Mouse (Mus musculus) inflammation-experienced regulatory T-cells, adult 6 months (primary cell): ENCODE data around the gene Cdh16. TPM values are rescaled to one million over a fixed set of nuclear protein-coding genes. Genes with fewer than 3 reads are reported as not detected.
"Not testable (repeated sequence)": the region's sequence is repeated elsewhere in the genome, so short reads cannot be mapped to it uniquely, and the experiment has no call there.

Experiments used
- ATAC-seq: one replicate; pipeline ENCODE4 v1.8.0; 2017
- polyA plus RNA-seq, 3 experiments: library from polyadenylated mRNA; unstranded; fragments of 100-300 nt; shearing (Covaris generic); gene quantifications; one replicate each; pipeline ENCODE4 v1.2.1; 2017

Cdh16 gene
- not detected for polyA plus RNA-seq

GRCm38 (mm10) chr8:104624161-104624560 lies at the start of gene Cdh16:
TSS of gene Cdh16 (minus strand) at chr8:104624396.
- ATAC-seq = no peak

- ATAC-seq = no peak
Observed at GRCm38 (mm10) chr8:104655614-104656013, 31.4 kb upstream of the Cdh16 start.

- peak; percentile 100 for ATAC-seq
Observed at GRCm38 (mm10) chr8:104654984-104655383, 30.8 kb upstream of the Cdh16 start.

- not testable (repeated sequence) for ATAC-seq
Observed at GRCm38 (mm10) chr8:104644187-104644586, 20.0 kb upstream of the Cdh16 start.

- ATAC-seq = no peak
Observed at GRCm38 (mm10) chr8:104642324-104642654, 18.1 kb upstream of the Cdh16 start.

GRCm38 (mm10) chr8:104641426-104642323 lies 17.5 kb upstream of the Cdh16 start, which contains the start of gene Ciao2b:
TSS of gene Ciao2b (minus strand) at chr8:104641965.
- peak; percentile 93 for ATAC-seq

- ATAC-seq = peak; percentile 1
Observed at GRCm38 (mm10) chr8:104640831-104641370, 16.7 kb upstream of the Cdh16 start.

- no peak for ATAC-seq
Observed at GRCm38 (mm10) chr8:104640241-104640640, 16.0 kb upstream of the Cdh16 start.

- ATAC-seq = no peak
Observed at GRCm38 (mm10) chr8:104638010-104638409, 13.8 kb upstream of the Cdh16 start.

GRCm38 (mm10) chr8:104635004-104635710 lies 11.0 kb upstream of the Cdh16 start:
- no peak for ATAC-seq

- no peak for ATAC-seq
Observed at GRCm38 (mm10) chr8:104633156-104633744, 9.1 kb upstream of the Cdh16 start.

- no peak for ATAC-seq
Observed at GRCm38 (mm10) chr8:104632486-104632885, 8.3 kb upstream of the Cdh16 start.

- peak; percentile 8 for ATAC-seq
Observed at GRCm38 (mm10) chr8:104631975-104632374, 7.8 kb upstream of the Cdh16 start.

GRCm38 (mm10) chr8:104630981-104631663 lies 6.9 kb upstream of the Cdh16 start, which contains the start of gene Rrad:
TSS of gene Rrad (minus strand) at chr8:104631327.
- peak; percentile 89 for ATAC-seq

GRCm38 (mm10) chr8:104630574-104630973 lies 6.4 kb upstream of the Cdh16 start:
- peak; percentile 11 for ATAC-seq

- no peak for ATAC-seq
Observed at GRCm38 (mm10) chr8:104630111-104630479, 5.9 kb upstream of the Cdh16 start.

- ATAC-seq = no peak
Observed at GRCm38 (mm10) chr8:104629306-104630110, 5.3 kb upstream of the Cdh16 start.

- ATAC-seq = no peak
Observed at GRCm38 (mm10) chr8:104628402-104628801, 4.2 kb upstream of the Cdh16 start.

- ATAC-seq = no peak
Observed at GRCm38 (mm10) chr8:104627065-104627740, 3.0 kb upstream of the Cdh16 start.

GRCm38 (mm10) chr8:104620765-104621164 lies 3.4 kb downstream of the Cdh16 start:
- no peak for ATAC-seq

- ATAC-seq = no peak
Observed at GRCm38 (mm10) chr8:104613119-104613518, 11.1 kb downstream of the Cdh16 start.
